Mouse (Mus musculus): ENCODE measurements around the gene 1700067K01Rik. TPM values are rescaled to one million over a fixed set of nuclear protein-coding genes. Genes with fewer than 3 reads are reported as not detected.

Gene 1700067K01Rik
- polyA plus RNA-seq, 1 experiment from 2014 or later, result 0.93 TPM

DNA sequence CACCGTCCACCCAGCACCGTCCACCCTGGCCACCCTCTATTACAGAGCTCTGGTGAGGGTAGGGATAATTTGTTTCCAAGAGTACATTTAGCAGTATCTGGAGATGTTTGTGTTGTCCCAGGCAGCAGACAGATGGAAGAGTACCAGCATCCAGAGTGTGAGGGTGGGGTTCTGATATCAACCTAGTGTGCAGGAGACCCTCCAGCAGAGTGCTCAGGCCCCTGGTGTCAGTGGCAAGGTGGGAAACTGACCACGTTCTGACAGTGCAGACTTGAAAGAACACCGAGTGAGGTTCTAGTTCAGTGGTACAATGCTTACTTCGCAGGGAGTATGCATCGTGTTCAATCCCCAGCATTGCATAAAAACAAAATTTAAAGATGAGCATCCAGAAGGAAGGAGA is 29.6 kb upstream of the 1700067K01Rik start:
- Histone ChIP-seq H3K9me3 (ENCODE audit: control insufficient read depth, low read length) (no peaks in the 10 kb centered on the region), H3K9ac (ENCODE audit: low read depth, low read length) (peak overlapping the region; percentile 72; the same call in 1 of the 2 replicates), H3K4me1 (replicated peaks; ENCODE audit: control insufficient read depth, insufficient read depth, low read length) (peaks cover 4% of the 10 kb centered on the region; the same call in 1 of the 2 replicates), H3K4me2 (replicated peaks; ENCODE audit: low read depth, low read length) (peak overlapping the region; percentile 85), H3K36me3 (ENCODE audit: control insufficient read depth, insufficient read depth, low read length) (0 out of 2 replicates have a peak, but pooled peaks cover 2% of the 10 kb centered on the region), H3K27me3 (ENCODE audit: control insufficient read depth, insufficient read depth, low read length) (no peaks in the 10 kb centered on the region), H3K4me3 (ENCODE audit: low read depth, low read length) (peak overlapping the region; percentile 92; the same call in 1 of the 2 replicates), H3K27ac (ENCODE audit: low read depth, low read length) (peak overlapping the region; percentile 90; the same call in 1 of the 2 replicates)
- WGBS, result 69% methylated on average over 6 of the region's 6 CpGs
- DNase-seq (ENCODE audit: low spot score), result no peak
- no peak for ATAC-seq (ENCODE audit: low FRiP score)

DNA sequence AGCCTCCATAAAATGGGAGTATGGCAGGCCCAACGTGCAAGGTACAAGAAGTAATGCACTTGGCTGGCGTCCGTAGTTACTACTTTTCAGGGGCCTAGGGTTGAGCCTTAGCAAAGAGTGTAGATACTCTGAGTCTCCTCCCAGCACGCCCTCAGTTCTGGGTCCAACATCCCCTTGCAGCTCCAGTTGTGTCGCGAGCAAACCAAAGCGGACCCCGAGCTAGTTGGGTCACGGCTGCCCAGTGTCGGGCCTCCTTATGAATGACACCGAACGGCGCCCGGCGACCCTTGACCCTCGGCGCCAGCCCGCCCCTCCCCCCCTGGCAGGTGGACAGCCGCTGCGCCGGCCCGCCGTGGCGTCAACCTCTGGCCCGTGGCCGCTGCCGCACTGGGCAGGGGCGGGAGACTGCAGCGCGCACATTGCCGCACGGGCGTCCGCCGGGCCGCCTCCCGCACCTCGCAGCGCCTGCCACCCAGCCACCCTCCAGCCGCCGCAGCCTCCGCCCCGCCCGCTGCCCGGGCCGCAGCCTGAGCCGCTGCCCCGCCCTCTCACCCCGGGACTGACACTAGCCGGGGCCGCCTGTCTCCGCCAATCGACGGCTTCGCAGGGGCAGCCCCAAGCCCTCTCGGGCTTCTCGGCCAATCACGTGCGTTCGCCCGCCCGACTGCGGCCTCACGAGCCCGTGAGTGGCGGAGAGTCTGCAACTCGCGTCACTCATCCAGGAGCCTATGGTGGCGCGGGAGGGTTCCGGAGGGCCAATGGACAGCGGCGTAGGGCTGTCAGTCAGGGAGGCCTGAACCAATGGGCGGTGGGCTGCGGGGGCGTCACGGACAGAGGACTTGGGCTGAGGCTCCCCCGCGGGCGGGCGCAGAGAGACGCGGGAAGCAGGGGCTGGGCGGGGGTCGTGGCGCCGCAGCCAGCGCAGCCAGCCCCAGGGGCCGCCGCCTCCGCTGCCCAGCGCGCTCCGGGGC is 28.9 kb upstream of the 1700067K01Rik start, which contains the start of gene Prkaca:
Gene Prkaca, plus strand, starts transcription at position 844 of the 971 bp plus-strand sequence.
- WGBS, result under 1% methylated on average over 57 of the region's 94 CpGs
- Histone ChIP-seq H3K36me3 (ENCODE audit: control insufficient read depth, insufficient read depth, low read length) (0 out of 2 replicates have a peak, but pooled peaks cover 2% of the 10 kb centered on the region), H3K9me3 (ENCODE audit: control insufficient read depth, low read length) (no peaks in the 10 kb centered on the region), H3K27me3 (ENCODE audit: control insufficient read depth, insufficient read depth, low read length) (no peaks in the 10 kb centered on the region), H3K4me1 (replicated peaks; ENCODE audit: control insufficient read depth, insufficient read depth, low read length) (peaks cover 4% of the 10 kb centered on the region; the same call in 1 of the 2 replicates), H3K4me3 (ENCODE audit: low read depth, low read length) (peak within 1 kb of the TSS; percentile 92), H3K9ac (ENCODE audit: low read depth, low read length) (peak within 1 kb of the TSS; percentile 92), H3K27ac (ENCODE audit: low read depth, low read length) (peak within 1 kb of the TSS; percentile 90), H3K4me2 (replicated peaks; ENCODE audit: low read depth, low read length) (peak within 1 kb of the TSS; percentile 91)
- ATAC-seq (ENCODE audit: low FRiP score) (peak; percentile 100), DNase-seq (ENCODE audit: low spot score) (peak; percentile 97)

DNA sequence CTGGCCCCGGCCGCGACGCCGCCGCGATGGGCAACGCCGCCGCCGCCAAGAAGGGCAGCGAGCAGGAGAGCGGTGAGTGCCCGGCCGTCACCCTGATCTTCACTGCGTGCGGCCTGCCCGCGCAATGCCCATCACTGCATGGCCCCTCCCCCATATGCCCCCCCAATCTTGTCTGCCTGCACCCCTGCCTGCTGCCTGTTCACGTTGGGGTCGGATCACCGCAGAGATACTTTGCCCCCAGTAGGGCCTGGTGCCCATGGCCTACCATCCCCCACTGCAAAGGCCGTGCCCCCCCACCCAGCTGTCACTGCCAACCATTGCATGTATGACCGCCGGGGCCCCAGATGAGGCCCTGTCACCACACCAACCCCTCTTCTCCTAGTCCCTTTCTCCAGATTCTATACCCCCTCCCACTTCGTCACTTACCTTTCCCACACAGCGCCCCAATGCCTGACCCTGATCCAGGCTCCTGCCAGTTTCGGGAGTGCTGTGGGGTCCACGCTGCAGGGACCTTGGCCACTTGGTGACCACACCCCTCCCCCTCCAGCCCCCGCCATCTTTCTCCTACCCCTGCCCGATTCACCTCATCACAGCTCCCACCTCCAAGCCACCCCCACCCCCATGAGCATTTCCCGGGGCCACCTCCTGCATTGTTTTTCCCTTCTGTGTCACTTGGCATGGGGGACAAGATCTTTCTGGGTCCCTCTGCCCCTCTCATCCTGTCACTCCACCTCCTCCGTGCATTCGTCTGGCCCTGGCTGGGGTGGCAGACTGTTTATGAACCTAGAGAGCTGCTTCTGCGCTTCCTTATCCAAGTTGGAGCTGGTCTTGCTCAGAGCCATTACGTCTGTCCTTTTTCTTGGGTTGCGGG is 27.9 kb upstream of the 1700067K01Rik start:
- Histone ChIP-seq H3K36me3 (ENCODE audit: control insufficient read depth, insufficient read depth, low read length) (0 out of 2 replicates have a peak, but pooled peaks cover 2% of the 10 kb centered on the region), H3K27ac (ENCODE audit: low read depth, low read length) (peak overlapping the region; percentile 78), H3K4me1 (replicated peaks; ENCODE audit: control insufficient read depth, insufficient read depth, low read length) (peaks cover 4% of the 10 kb centered on the region; the same call in 1 of the 2 replicates), H3K9me3 (ENCODE audit: control insufficient read depth, low read length) (no peaks in the 10 kb centered on the region), H3K4me3 (ENCODE audit: low read depth, low read length) (peak overlapping the region; percentile 92), H3K27me3 (ENCODE audit: control insufficient read depth, insufficient read depth, low read length) (no peaks in the 10 kb centered on the region), H3K9ac (ENCODE audit: low read depth, low read length) (peak overlapping the region; percentile 92), H3K4me2 (replicated peaks; ENCODE audit: low read depth, low read length) (peak overlapping the region; percentile 91)
- DNase-seq (ENCODE audit: low spot score) (no peak), ATAC-seq (ENCODE audit: low FRiP score) (no peak)
- 6% methylated on average over 35 of the region's 37 CpGs for WGBS

DNA sequence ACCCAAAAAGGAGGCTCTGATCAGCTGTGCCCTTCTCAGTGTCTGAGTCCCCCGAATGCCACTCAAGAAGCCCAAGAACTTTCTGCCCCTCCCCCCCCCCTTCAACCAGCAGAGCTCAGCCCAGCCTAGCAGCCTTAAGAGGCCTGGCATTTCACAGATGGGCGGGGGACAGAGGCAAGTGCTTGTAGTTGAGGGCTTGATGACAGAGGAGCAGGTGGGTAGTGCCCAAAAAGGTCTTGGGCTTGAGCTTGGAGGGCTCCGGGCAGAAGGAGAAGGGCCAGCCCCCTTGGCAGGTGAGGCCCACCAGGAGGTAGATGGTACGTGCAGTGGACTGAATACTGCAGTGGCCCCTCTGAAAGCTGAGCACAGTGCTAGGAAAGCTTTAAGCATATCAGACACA is 26.8 kb upstream of the 1700067K01Rik start:
- WGBS, result 89% methylated on average over 4 of the region's 4 CpGs
- H3K9ac ChIP-seq (ENCODE audit: low read depth, low read length), result no peak overlapping the region

DNA sequence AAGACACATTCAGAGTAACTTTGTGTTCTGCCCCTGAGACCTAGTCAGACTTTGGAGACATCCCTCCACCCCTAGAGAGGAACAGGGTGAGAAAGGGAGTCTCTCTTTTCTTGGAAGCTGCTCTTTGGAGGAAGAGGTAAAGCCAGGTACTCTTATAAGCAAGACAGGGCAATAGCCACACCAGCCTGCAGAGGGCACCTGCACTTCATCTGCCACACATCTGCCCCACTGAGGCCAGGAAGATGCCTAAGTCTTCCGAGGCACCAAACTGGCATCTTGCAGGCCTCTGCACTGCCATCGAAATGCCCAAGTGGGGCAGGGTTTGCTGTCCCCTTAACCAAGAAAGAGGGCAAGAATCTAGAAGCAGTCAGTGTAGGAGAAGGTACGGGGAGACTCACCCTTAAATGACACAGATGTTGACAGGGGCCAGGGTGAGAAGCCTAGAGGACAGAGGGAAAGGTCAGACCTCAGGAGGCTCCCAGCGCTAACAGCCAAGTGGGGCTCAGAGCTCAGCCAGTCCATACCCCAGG is 25.1 kb upstream of the 1700067K01Rik start:
- no peak overlapping the region for H3K9ac ChIP-seq (ENCODE audit: low read depth, low read length)
- no peak overlapping the region for H3K4me3 ChIP-seq (ENCODE audit: low read depth, low read length)
- DNase-seq (ENCODE audit: low spot score) (no peak), ATAC-seq (ENCODE audit: low FRiP score) (no peak)
- H3K4me2 ChIP-seq (replicated peaks; ENCODE audit: low read depth, low read length), result no peak overlapping the region
- H3K4me1 ChIP-seq (replicated peaks; ENCODE audit: control insufficient read depth, insufficient read depth, low read length), result peaks cover 4% of the 10 kb centered on the region; the same call in 1 of the 2 replicates
- H3K36me3 ChIP-seq (ENCODE audit: control insufficient read depth, insufficient read depth, low read length), result 0 out of 2 replicates have a peak, but pooled peaks cover 3% of the 10 kb centered on the region
- no peaks in the 10 kb centered on the region for H3K27me3 ChIP-seq (ENCODE audit: control insufficient read depth, insufficient read depth, low read length)
- H3K9me3 ChIP-seq (ENCODE audit: control insufficient read depth, low read length), result no peaks in the 10 kb centered on the region
- no peak overlapping the region for H3K27ac ChIP-seq (ENCODE audit: low read depth, low read length)
- WGBS, result 80% methylated on average over 4 of the region's 4 CpGs

More for the DNA sequence above, 26.8 kb upstream of the 1700067K01Rik start:
- no peaks in the 10 kb centered on the region for H3K27me3 ChIP-seq (ENCODE audit: control insufficient read depth, insufficient read depth, low read length)
- 0 out of 2 replicates have a peak overlapping the region, but pooled peaks have one; percentile 14 for H3K4me2 ChIP-seq (replicated peaks; ENCODE audit: low read depth, low read length)
- H3K36me3 ChIP-seq (ENCODE audit: control insufficient read depth, insufficient read depth, low read length), result no peaks in the 10 kb centered on the region
- H3K4me3 ChIP-seq (ENCODE audit: low read depth, low read length), result no peak overlapping the region
- no peak overlapping the region for H3K27ac ChIP-seq (ENCODE audit: low read depth, low read length)
- H3K9me3 ChIP-seq (ENCODE audit: control insufficient read depth, low read length), result no peaks in the 10 kb centered on the region
- H3K4me1 ChIP-seq (replicated peaks; ENCODE audit: control insufficient read depth, insufficient read depth, low read length), result peaks cover 4% of the 10 kb centered on the region; the same call in 1 of the 2 replicates
- ATAC-seq (ENCODE audit: low FRiP score), result no peak
- no peak for DNase-seq (ENCODE audit: low spot score)

DNA sequence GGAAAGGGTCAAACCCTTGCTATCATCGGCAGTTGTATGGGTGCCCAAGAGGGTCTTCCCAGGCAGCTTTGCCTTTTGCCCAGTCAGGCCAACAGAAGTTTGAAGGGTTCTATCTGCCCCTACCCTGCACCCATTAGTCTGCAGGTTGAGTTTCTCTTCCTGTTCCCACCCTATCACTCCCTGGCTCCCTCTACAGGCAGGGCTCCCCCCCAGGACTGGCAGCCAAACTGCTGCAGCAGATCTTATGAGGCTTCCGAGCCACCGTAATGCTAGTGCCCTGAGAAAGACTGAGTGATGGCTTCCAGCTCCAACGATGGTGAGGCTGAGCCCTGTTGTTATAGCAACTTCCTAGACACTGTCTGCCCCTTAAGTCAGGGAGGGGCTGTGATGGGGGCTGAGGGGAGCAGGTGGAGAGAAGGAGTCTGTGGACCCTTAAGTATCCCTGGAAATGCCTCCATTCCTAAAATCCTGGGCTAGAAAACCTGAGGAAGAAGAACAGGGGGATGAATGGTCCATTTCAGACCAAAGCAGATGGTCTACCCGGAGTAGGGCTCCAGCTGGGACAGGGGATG is 24.4 kb upstream of the 1700067K01Rik start:
- Histone ChIP-seq H3K4me1 (replicated peaks; ENCODE audit: control insufficient read depth, insufficient read depth, low read length) (peaks cover 4% of the 10 kb centered on the region; the same call in 1 of the 2 replicates), H3K4me3 (ENCODE audit: low read depth, low read length) (no peak overlapping the region), H3K4me2 (replicated peaks; ENCODE audit: low read depth, low read length) (no peak overlapping the region; the same call in 1 of the 2 replicates), H3K9me3 (ENCODE audit: control insufficient read depth, low read length) (no peaks in the 10 kb centered on the region), H3K9ac (ENCODE audit: low read depth, low read length) (no peak overlapping the region), H3K36me3 (ENCODE audit: control insufficient read depth, insufficient read depth, low read length) (0 out of 2 replicates have a peak, but pooled peaks cover 3% of the 10 kb centered on the region), H3K27me3 (ENCODE audit: control insufficient read depth, insufficient read depth, low read length) (no peaks in the 10 kb centered on the region), H3K27ac (ENCODE audit: low read depth, low read length) (no peak overlapping the region)
- WGBS, result 91% methylated on average over 5 of the region's 5 CpGs
- ATAC-seq (ENCODE audit: low FRiP score), result no peak
- no peak for DNase-seq (ENCODE audit: low spot score)

DNA sequence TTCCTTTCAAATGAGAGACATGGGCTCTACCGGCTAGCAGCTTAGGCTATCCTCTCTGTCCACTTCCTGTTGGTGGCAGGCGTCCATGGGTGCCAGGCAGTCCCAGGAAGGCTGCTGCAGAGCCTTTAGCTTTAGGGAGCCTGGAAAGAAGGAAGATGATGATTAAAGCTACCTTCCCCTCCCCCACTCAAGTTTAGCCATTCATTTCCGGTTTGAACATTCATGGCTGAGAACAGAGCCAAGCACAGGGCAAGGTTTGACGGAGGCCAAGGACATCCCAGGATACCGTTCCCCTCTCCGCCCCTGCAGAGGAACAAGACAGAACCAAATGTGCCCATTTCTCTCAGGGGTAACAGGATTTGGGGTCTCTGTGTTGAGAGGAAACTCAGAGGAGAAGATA is 23.7 kb upstream of the 1700067K01Rik start:
- Histone ChIP-seq H3K9me3 (ENCODE audit: control insufficient read depth, low read length) (no peaks in the 10 kb centered on the region), H3K4me1 (replicated peaks; ENCODE audit: control insufficient read depth, insufficient read depth, low read length) (peaks cover 4% of the 10 kb centered on the region; the same call in 1 of the 2 replicates), H3K4me2 (replicated peaks; ENCODE audit: low read depth, low read length) (no peak overlapping the region), H3K36me3 (ENCODE audit: control insufficient read depth, insufficient read depth, low read length) (0 out of 2 replicates have a peak, but pooled peaks cover 3% of the 10 kb centered on the region), H3K9ac (ENCODE audit: low read depth, low read length) (no peak overlapping the region), H3K27ac (ENCODE audit: low read depth, low read length) (no peak overlapping the region), H3K27me3 (ENCODE audit: control insufficient read depth, insufficient read depth, low read length) (no peaks in the 10 kb centered on the region), H3K4me3 (ENCODE audit: low read depth, low read length) (no peak overlapping the region)
- WGBS, result 78% methylated on average over 6 of the region's 6 CpGs
- DNase-seq (ENCODE audit: low spot score) (no peak), ATAC-seq (ENCODE audit: low FRiP score) (no peak)

All from hindbrain, embryonic 11.5 days (tissue).